Mouse (Mus musculus) layer of hippocampus, postnatal 36 days (tissue): ENCODE results near the gene Wdr19. TPM values are rescaled to one million over a fixed set of nuclear protein-coding genes. Genes with fewer than 3 reads are reported as not detected.

ENCODE experiments used
- DNase-seq, 2 experiments: peaks; one replicate each; pipeline ENCODE4 v3.0.0; 2022
- total RNA-seq, 2 experiments: library from RNA; stranded (reverse); gene quantifications; 2 replicates each; pipeline ENCODE4 v1.2.3; 2021

Wdr19 gene
- total RNA-seq, 2 experiments from 2014 or later = 19.4 to 21.2 TPM

- DNase-seq = no peak
These were observed 100.6 kb downstream of the Wdr19 start for GRCm38 (mm10) chr5:65300121-65300520.

GRCm38 (mm10) chr5:65305516-65305915, 106.0 kb downstream of the Wdr19 start:
- DNase-seq = peak in 1 of 2 experiments; percentile 21

DNA sequence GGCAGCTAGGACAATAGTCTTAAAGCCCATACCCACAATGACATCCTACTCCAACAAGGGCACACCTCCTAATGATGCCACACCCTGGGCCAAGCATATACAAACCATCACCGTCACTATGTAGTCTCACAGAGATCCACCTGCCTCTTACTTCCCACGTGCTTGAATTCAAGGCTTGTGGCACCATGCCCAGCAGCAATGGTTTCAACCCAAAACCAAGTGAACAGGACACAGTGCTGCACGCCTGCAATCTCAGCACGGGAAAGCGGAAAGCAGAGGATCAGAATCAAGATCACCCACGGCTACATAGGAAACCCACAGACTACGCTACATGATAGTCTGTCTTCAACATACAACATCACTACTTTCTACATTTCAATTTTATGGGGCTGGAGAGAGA, 108.7 kb downstream of the Wdr19 start:
- no peak for DNase-seq

GRCm38 (mm10) chr5:65308866-65309265, 109.4 kb downstream of the Wdr19 start:
- no peak for DNase-seq

Other genes with a start within 250 kb of the Wdr19 start
- gene Tlr6, start 239.6 kb upstream of the Wdr19 start, total RNA-seq = under 1 TPM; 0.55 to 0.86 TPM
- gene Fam114a1, start 229.6 kb upstream of the Wdr19 start, total RNA-seq = 1 to 10 TPM; 3.7 to 6.1 TPM
- under 1 TPM; 0.58 to 0.60 TPM for gene Tmem156, start 107.6 kb upstream of the Wdr19 start, total RNA-seq
- gene Klhl5, start 92.2 kb upstream of the Wdr19 start, total RNA-seq = 10 to 100 TPM; 62.7 to 63.2 TPM
- 10 to 100 TPM; 30.1 to 35.6 TPM for gene Rfc1, start 136.0 kb downstream of the Wdr19 start, total RNA-seq
- gene Klb, start 148.6 kb downstream of the Wdr19 start, total RNA-seq = under 1 TPM; 0.73 to 0.77 TPM
- 100 to 1,000 TPM; 658 to 682 TPM for gene Rpl9, start 191.7 kb downstream of the Wdr19 start, total RNA-seq
- 10 to 100 TPM; 27.7 to 30.0 TPM for gene Lias, start 191.8 kb downstream of the Wdr19 start, total RNA-seq
- gene Ugdh, start 236.3 kb downstream of the Wdr19 start, total RNA-seq = 10 to 100 TPM; 34.1 to 37.9 TPM